Mouse (Mus musculus): ENCODE measurements around the gene Znhit1.
"Not testable (repeated sequence)": the region's sequence is repeated elsewhere in the genome, so short reads cannot be mapped to it uniquely, and the experiment has no call there.

Gene Znhit1

DNA sequence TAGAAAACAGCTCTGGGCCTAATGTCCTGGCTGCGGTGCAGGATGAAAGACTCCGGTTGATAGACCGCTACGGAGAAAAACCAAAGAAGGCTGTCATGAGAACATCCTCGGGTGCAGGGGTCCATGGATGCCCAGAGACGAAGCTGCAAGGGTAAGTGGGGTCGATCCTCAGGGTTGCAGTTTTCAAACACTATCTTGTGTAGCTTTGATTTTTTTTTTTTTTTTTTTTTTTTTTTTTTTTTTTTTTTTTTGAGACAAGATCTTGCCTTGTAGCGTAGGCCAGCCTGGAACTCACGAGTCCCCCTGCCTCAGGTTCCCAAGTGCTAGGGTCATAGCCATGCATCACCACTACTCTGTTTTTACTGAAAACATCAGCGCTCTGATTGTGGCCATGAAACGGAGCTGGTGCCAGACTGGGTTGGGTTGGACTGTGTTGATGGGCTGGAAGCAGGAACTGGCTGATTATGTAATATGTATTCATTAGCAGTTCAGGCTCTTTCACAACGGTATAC lies 34.3 kb downstream of the Znhit1 start:
- DNase-seq (ENCODE audit: low read depth, low spot score) = peak; percentile 59

DNA sequence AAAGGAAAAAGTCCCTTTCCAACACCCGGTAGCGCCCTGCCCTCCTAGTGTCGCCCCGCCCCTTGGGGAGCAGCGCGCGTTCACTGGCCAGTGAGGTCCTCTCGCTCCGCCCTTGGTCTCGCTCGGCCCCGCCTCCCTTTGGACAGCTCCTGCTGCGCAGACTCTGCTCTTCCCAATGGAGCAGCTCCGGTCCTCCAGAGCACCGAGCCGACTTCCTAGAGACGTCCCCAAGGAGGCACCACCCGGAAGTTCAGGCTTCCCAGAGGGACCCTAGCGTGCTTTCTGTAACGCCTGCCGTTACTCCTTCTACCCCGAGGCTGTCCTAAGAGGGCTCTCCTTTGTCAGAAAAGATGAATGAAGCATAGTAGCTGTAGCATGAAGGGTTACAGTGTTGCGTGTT lies 34.8 kb downstream of the Znhit1 start, which contains the start of gene Fis1:
Gene Fis1 (plus strand): TSS at position 261 of the 400 bp plus-strand sequence.
- peak; percentile 100 for DNase-seq (ENCODE audit: low read depth, low spot score)

DNA sequence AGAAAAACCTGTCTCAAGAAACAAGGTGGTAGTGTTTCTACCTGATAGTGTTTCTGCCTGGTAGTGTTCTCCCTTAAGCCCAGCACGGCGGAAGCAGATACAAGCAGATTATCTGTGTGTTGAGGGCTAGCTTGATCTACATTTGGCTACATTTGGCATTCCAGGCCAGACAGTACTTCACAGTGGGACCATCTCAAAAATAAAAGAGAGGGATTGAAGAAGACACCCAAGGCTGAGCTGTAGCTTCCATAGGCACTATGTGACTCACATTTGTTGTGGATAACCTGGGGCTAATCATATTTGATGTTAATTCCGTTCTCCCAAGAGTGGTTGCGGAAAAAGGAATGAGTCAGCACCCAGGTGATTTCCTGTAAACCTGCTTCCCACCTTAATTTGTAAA lies 35.7 kb downstream of the Znhit1 start:
- DNase-seq (ENCODE audit: low read depth, low spot score) = no peak

DNA sequence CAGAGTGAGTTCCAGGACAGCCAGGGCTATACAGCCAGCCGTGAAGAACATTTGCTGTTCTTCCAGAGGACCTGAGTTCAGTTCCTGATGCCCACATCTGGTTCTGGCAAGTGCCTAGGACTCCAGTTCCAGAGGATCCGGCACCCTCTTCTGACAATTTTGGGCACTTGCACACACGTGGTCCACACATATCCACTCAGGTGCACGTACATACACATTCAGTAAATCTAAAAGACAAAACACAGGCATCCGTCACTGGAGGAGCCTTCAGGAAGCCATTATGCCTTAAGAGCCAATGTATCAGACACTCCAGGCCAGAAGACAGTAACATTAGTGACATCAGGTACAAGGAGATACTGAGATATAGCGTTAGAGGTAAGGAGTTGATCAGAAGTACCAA lies 37.3 kb downstream of the Znhit1 start:
- no peak for DNase-seq (ENCODE audit: low read depth, low spot score)

DNA sequence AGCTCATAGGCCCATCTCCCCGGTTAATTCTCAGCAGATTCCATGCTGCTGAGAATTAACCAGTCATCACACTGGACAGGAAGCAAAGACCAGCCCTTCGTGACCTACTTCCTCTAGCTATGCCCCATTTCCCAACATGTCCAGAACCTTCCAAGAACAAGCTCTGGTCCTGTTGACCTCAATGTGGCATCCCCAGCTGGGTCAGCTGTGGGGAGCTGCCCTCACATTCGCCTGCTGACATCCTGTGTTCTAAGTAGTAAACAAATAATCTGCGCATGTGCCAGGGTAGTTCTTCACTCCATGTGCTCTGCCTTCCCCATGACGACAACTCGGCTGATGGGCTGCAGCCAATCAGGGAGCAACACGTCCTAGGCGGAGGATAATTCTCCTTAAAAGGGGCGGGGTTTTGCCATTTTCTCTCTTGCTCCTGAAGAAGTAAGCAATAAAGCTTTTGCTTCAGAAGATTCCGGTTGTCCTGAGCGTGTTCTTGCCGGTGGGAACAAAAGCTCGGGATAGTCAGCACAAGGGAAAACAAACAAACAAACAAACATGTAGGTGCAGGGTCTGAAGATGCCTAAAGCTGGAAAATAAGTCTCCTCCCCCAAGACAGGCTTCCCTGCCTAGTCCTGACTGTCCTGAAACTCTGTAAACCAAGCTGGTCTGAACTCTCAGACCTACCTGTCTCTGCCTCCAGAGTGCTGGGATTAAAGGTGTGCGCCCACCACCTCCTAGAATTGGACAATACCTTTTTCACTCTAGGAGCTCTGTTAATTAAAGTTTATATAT lies 38.1 kb downstream of the Znhit1 start:
- not testable (repeated sequence) for DNase-seq (ENCODE audit: low read depth, low spot score)

DNA sequence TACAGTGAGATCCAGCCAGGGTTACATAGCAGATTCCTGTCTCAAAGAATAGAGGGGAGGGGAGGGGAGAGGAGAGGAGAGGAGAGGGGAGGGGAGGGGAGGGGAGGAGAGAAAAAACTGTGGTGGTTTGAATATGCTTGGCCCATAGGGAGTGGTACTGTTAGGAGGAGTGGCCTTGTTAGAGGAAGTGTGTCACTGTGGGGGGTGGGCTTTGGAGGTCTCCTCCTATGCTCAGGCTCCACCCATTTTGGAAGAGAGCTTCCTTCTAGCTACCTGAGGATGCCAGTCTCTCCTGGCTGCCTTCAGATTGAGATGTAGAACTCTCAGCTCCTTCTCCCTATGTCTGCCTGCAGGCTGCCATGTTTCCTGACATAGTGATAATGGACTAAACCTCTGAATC lies 39.9 kb downstream of the Znhit1 start:
- no peak for DNase-seq (ENCODE audit: low read depth, low spot score)

DNA sequence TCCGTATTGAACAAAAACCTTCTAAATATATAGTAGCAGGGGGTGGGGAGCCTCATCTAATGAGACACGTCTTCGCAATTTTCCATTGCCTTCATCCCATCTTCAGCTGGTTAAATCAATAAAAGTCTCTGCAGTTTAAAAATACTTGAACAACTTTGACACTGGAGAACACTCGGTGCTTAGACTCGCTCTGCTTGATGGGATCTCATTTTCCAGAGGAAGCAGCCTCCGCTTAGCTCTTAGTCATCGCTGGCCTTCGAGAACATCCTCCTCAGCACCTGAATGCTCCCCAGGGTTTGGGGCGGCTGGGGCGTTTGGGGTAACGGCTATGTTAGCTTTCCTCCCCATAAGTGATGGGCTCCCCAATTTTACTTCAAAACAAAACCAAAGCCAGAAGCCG lies 42.7 kb downstream of the Znhit1 start:
- no peak for DNase-seq (ENCODE audit: low read depth, low spot score)

DNA sequence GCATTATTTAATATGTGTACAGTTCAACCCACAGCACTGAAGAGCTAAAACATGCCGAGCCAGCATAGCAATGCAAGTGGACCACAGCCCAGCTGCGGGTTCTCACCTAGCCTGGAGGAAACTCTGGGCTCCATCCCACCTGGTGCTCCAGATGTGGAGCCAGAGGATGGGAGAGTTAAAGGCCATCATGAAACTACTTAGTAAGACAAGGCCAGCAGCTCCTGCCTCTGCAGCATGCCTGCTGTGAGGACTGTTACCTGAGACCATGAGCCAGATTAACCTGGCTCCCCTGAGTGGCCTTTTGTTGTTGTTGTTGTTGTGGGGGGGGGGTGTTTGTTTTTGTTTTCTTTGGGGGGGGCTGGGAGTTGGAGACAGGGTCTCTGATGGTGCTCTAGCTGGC lies 44.4 kb downstream of the Znhit1 start:
- no peak for DNase-seq (ENCODE audit: low read depth, low spot score)

DNA sequence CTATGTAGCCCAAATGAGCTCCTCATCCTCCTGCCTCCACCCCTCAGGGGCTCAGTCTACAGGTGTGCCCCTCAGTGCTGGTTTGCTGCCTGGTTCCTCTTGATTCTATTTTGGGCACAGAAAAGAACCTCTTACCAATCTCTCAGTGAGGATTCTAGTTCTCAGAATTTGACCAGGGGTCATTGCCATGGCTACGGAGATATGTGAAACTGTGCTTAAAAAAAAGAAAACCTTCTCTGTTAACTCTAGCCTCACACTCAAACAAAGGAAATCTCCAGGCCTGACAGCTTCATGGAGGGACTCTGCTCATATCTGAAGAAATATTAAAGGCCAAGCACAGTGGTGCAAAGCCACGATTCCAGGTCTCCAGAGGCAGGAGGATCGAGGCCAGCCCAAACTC lies 45.0 kb downstream of the Znhit1 start:
- no peak for DNase-seq (ENCODE audit: low read depth, low spot score)

DNA sequence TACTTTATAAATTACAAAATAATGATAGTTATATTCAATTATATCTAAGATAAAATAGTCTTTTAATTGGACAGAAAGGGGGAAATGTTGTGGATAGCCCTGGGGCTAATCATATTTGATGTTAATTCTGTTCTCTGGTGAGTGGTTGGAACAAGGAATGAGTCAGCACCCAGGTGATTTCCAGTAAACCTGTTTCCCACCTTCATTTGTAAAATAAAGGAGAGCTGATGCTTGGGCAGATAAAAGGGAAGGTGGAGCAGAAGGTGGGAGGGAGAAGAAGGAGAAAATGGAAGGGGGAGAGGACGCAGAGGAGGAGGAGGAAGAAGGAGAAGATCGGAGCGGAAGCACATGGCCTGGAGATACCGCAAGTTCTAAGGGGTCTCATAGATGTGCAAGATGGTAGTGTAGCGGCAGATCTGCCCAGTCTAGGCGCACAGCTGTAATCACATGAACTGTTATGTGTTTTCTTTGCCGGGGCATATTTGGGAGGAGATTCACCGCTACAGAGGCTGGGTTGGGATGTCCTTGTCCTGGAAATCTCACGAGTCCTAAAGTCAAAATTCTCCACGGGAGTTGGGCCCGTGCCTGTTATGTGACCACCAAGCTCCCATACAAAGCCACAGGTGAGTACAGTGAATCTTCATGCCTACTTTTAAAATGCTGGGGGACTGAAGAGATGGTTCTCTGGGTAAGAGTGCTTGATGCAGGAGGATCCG lies 46.8 kb downstream of the Znhit1 start:
- no peak for DNase-seq (ENCODE audit: low read depth, low spot score)

DNA sequence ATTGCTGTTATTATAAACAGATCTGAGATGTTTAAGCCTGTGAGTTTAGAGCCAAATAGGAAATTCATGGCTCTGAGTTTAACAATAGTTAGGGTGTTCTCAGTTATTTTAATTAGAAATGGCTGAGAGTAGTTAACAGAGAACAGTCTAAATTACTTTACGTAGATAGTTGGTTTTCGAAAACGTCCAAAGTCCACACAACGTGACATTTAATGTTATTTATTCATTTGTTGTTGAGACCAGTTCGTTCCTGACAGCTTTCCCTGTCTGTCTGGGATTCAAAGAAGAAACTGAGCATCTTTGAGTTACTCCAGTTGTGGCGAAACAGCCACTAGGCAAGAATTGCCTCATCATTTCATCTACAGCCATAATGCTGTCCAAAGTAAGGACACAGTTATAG lies 47.8 kb downstream of the Znhit1 start:
- DNase-seq (ENCODE audit: low read depth, low spot score) = not testable (repeated sequence)

DNA sequence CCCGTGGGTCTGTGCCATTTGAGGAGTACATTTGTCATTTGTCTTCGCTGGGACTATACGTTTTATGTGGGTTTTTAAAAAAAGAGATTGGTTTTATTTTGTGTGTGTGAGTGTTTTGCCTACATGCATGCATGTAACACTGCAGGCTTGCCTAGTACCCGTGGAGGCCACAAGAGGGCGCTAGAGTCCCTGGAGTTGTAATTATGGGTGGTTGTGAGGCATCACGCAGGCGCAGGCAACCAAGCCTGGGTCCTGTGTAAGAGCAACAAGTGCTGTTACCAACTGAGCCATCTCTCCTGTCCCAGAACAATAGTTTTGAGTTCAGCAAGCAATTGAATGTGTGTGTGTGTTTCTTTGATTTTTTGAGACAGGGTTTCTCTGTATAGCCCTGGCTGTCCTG lies 48.5 kb downstream of the Znhit1 start:
- DNase-seq (ENCODE audit: low read depth, low spot score) = no peak

DNA sequence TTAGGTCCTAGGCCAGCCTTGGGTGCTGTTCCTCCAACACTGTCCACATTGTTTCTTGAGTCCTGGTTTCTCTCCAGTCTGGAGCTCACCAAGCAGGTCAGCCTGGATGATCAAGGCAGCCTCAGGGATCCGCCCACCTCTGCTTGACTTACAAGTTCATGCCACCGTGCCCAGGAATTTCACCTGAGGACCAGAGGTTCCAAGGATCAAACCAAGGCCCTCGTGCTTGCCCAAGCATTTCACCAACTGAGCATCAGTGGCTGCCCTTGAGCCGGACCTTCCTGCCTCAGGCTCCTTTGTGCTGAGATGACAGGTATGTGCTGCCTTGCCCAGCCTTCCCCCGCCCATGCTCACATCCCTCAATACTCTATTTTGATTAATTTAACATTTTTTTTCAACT lies 50.2 kb downstream of the Znhit1 start:
- DNase-seq (ENCODE audit: low read depth, low spot score) = no peak

DNA sequence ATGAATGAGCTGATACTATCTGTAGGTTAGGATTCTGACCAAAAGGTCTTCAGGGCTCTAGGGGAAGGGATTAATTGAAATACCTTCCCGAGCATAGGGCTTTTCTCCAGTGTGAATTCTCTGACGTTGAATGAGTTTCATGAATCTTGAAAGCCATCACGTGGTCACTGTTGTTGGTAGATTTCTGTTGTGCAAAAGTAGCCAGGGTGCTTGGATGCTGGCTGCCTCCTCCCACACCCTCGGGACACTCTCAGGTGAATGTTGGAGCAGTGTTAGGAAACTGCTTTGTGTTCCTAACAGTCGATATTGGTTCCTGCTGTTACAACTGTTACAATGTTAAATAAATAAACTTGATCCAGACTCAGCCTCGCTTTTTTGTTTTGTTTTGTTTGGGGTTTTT lies 51.1 kb downstream of the Znhit1 start:
- DNase-seq (ENCODE audit: low read depth, low spot score) = no peak

DNA sequence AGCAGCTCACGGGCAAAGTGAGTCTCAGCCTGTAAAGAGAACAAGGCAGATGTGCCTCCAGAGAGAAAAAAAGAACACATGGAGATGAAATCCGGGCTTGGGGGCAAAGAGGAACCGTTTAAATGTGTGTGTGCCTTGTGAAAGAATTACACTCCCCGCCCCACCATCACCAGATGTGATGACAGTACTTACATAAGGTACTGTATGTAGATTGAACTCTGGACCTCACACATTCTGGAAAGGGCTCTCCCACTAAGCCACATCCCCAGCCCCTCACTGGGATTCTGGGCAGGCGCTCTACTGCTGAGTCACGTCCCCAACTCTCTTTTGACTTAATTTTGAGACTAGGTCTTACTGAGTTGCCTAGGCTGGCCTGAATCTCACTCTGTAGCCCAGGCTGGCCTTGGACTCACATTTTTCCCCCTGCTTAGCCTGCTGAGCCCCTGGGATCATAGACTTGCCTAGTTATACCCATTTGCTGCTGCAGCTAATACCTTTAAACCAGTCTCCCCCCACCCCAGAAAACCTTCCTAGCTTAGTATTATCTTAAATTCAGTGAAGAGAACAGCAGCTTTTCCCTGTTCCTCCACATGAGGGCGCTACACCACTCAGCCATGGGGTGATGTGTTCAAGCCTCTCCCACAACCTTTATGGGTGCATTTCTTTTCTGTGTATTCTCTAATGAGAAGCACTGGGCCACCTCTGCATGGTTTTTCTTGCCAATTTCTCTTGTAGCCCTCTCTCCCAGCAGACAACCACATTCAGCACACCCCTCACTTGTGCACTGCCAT lies 51.7 kb downstream of the Znhit1 start:
- peak; percentile 55 for DNase-seq (ENCODE audit: low read depth, low spot score)

DNA sequence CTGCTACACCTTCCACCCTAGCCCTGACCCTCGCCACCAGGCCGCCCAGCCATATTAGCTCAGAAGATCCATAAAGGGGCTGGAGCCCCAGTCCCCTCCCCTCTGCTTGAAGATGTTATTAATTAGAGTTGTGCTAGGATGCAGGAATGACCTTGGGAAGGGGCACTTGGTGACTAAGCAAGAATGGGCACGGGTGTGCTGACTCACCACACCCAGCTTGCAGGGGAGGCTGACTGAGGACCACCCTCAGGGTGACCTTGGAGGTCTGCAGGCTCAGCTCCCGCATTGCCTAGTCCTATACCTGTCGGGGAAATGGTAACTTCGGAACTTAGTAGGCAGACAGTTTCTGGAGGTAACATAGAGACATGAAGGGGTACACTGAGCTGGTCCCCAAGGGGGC lies 53.9 kb downstream of the Znhit1 start:
- DNase-seq (ENCODE audit: low read depth, low spot score) = no peak

DNA sequence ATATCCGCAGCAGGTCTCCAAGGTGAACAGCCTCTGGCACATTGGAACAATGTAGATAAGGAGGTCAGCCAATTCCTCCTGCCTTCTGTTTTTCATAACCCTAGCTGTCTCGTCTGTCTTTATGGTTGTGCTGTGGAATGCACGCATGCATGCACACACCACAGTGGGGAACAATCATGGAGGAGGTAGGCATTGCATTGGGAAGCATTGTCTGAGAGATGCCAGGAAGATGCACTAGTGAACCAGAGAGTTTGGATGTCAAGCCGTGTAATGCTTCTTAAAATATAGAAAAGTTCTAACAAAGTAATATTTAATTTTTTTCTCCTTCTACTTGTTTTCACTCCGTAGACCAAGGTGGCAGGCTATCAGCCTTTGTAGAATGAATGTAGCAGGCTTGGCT lies 54.9 kb downstream of the Znhit1 start:
- DNase-seq (ENCODE audit: low read depth, low spot score) = no peak
